Mouse (Mus musculus) liver, postnatal 0 days (tissue): ENCODE results near the gene Itgb5.

ENCODE experiments used
- CTCF ChIP-seq: sonication (generic); IDR thresholded peaks from 2 replicates; pipeline ENCODE4 v1.5.1; 2016; ENCODE audit warnings: antibody characterized with exemption, low read depth
- EP300 ChIP-seq: IDR thresholded peaks from 2 replicates; pipeline ENCODE4 v1.6.1; 2016; ENCODE audit warnings: antibody characterized with exemption, low read depth, mild to moderate bottlenecking

GRCm38 (mm10) chr16:33870224-33870785, 40.8 kb downstream of the Itgb5 start:
- no peak for TF ChIP-seq EP300
- no peak for TF ChIP-seq CTCF
